Mouse (Mus musculus): ENCODE data around the gene Mfap2. TPM values are rescaled to one million over a fixed set of nuclear protein-coding genes. Genes with fewer than 3 reads are reported as not detected.
A peak's percentile ranks its signal among the peaks of the same experiment; 100 is the strongest.

Mfap2 gene
- polyA plus RNA-seq, 1 experiment from 2014 or later, result 412 TPM

DNA sequence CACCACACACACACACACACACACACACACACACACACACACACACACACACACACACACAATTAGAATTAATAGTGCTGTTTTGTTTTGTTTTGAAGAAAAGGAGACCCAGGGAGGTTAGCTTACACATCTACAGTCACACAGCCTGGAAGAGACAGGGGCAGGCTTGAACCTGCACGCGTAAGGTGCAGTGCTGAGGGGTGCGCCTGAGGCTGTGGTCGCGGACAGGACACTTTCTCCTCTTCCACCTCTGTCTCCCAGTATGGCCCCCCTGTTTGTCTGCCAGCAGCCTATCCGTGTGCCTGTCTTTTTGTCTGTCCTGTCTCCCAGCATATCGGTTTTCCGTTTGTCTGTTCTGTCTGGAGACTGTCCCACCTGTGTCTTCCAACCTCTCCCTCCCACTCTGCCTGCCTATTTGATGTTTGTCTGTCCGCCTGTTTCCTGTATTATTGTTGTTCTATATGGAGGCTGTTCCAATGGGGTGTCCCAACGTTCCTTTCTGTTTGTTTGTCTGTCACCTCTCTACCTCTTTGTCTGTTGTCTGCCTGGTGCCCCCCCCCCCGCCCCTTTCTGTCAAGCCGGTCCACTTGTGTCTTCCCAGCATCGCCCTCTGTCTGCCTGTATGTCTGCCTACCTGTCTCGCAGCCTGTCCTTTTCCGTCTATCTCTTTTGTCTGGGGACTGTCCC is 24.1 kb upstream of the Mfap2 start:
- Histone ChIP-seq H3K4me3 (ENCODE audit: low read length) (peak overlapping the region; percentile 88), H3K36me3 (ENCODE audit: control insufficient read depth, insufficient read depth, low read length) (no peaks in the 10 kb centered on the region), H3K9ac (ENCODE audit: low read depth, low read length) (peak overlapping the region; percentile 87), H3K27me3 (ENCODE audit: control insufficient read depth, insufficient read depth, low read length) (no peaks in the 10 kb centered on the region), H3K4me1 (ENCODE audit: control insufficient read depth, insufficient read depth, low read length) (peaks cover 13% of the 10 kb centered on the region), H3K4me2 (replicated peaks; ENCODE audit: low read depth, low read length) (peak overlapping the region; percentile 88), H3K9me3 (ENCODE audit: control insufficient read depth, low read length) (no peaks in the 10 kb centered on the region), H3K27ac (ENCODE audit: low read depth, low read length) (no peak overlapping the region)
- 32% methylated on average over 15 of the region's 15 CpGs for WGBS
- ATAC-seq (ENCODE audit: low FRiP score, low TSS enrichment), result no peak; the same call in 1 of the 2 replicates

GRCm38 (mm10) chr4:140986711-140987395 is 23.4 kb upstream of the Mfap2 start, which contains the start of gene Atp13a2:
TSS of gene Atp13a2 (plus strand) at chr4:140986873.
- Histone ChIP-seq H3K9ac (ENCODE audit: low read depth, low read length) (peak within 1 kb of the TSS; percentile 87), H3K27me3 (ENCODE audit: control insufficient read depth, insufficient read depth, low read length) (no peaks in the 10 kb centered on the region), H3K4me2 (replicated peaks; ENCODE audit: low read depth, low read length) (peak within 1 kb of the TSS; percentile 88), H3K4me3 (ENCODE audit: low read length) (peak within 1 kb of the TSS; percentile 88), H3K4me1 (ENCODE audit: control insufficient read depth, insufficient read depth, low read length) (peaks cover 13% of the 10 kb centered on the region), H3K9me3 (ENCODE audit: control insufficient read depth, low read length) (no peaks in the 10 kb centered on the region), H3K36me3 (ENCODE audit: control insufficient read depth, insufficient read depth, low read length) (peaks cover 2% of the 10 kb centered on the region), H3K27ac (ENCODE audit: low read depth, low read length) (0 out of 2 replicates have a peak within 1 kb of the TSS, but pooled peaks have one; percentile 8)
- peak; percentile 91 for ATAC-seq (ENCODE audit: low FRiP score, low TSS enrichment)
- under 1% methylated on average over 58 of the region's 58 CpGs for WGBS

DNA sequence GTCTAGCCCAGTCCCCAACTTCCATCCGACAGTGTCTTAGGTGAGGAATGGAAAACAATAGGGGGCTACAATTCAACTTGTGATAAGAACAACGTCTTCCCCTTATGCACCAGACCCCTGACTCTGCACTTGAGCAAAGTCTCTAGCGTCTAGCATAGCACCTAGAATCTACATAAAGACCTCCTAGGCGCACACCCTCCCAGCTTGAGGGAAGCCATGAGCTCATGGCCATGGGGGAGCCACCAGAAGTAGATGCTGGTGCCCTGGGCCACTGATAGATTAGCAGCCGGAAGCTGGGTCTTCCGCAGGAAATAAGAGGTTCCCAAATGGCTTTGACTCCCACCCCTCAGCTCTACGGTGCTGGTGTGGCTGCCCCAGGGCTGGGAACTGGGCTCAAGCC is 22.7 kb upstream of the Mfap2 start:
- Histone ChIP-seq H3K4me3 (ENCODE audit: low read length) (peak overlapping the region; percentile 88), H3K36me3 (ENCODE audit: control insufficient read depth, insufficient read depth, low read length) (peaks cover 8% of the 10 kb centered on the region), H3K27me3 (ENCODE audit: control insufficient read depth, insufficient read depth, low read length) (no peaks in the 10 kb centered on the region), H3K4me2 (replicated peaks; ENCODE audit: low read depth, low read length) (peak overlapping the region; percentile 88), H3K4me1 (ENCODE audit: control insufficient read depth, insufficient read depth, low read length) (peaks cover 13% of the 10 kb centered on the region), H3K9ac (ENCODE audit: low read depth, low read length) (peak overlapping the region; percentile 87), H3K27ac (ENCODE audit: low read depth, low read length) (no peak overlapping the region), H3K9me3 (ENCODE audit: control insufficient read depth, low read length) (no peaks in the 10 kb centered on the region)
- WGBS, result 18% methylated on average over 7 of the region's 7 CpGs
- ATAC-seq (ENCODE audit: low FRiP score, low TSS enrichment), result no peak

GRCm38 (mm10) chr4:140988706-140989290 is 21.4 kb upstream of the Mfap2 start:
- H3K36me3 ChIP-seq (ENCODE audit: control insufficient read depth, insufficient read depth, low read length), result peaks cover 19% of the 10 kb centered on the region
- no peak for ATAC-seq (ENCODE audit: low FRiP score, low TSS enrichment)
- no peaks in the 10 kb centered on the region for H3K9me3 ChIP-seq (ENCODE audit: control insufficient read depth, low read length)
- no peak overlapping the region for H3K4me2 ChIP-seq (replicated peaks; ENCODE audit: low read depth, low read length)
- no peak overlapping the region for H3K27ac ChIP-seq (ENCODE audit: low read depth, low read length)
- no peaks in the 10 kb centered on the region for H3K27me3 ChIP-seq (ENCODE audit: control insufficient read depth, insufficient read depth, low read length)
- no peak overlapping the region for H3K4me3 ChIP-seq (ENCODE audit: low read length)
- peaks cover 10% of the 10 kb centered on the region for H3K4me1 ChIP-seq (ENCODE audit: control insufficient read depth, insufficient read depth, low read length)
- no peak overlapping the region for H3K9ac ChIP-seq (ENCODE audit: low read depth, low read length)
- WGBS, result 55% methylated on average over 7 of the region's 7 CpGs

DNA sequence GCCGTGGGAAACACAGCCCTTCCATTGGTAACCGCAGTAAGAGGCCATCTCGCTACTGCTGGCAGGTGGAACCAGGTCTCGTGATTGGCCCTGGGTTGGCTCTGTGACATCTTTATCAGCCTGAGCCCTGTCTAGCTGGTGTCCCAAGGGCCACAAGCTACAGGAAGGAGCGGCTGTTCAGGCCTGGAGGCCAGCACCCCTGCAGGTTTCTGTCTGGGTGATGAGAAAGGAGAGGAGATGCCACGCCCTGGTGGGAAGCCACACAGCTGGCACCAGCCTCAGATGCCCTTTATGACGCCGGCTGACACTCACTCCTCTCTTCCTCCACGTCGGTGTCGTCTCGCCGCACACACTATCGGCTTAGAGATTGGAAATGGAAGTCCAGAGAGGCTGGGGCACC is 20.8 kb upstream of the Mfap2 start:
- Histone ChIP-seq H3K4me3 (ENCODE audit: low read length) (no peak overlapping the region), H3K36me3 (ENCODE audit: control insufficient read depth, insufficient read depth, low read length) (peaks cover 26% of the 10 kb centered on the region), H3K27ac (ENCODE audit: low read depth, low read length) (no peak overlapping the region), H3K9me3 (ENCODE audit: control insufficient read depth, low read length) (no peaks in the 10 kb centered on the region), H3K4me2 (replicated peaks; ENCODE audit: low read depth, low read length) (no peak overlapping the region), H3K9ac (ENCODE audit: low read depth, low read length) (no peak overlapping the region), H3K4me1 (ENCODE audit: control insufficient read depth, insufficient read depth, low read length) (peaks cover 10% of the 10 kb centered on the region), H3K27me3 (ENCODE audit: control insufficient read depth, insufficient read depth, low read length) (no peaks in the 10 kb centered on the region)
- no peak for ATAC-seq (ENCODE audit: low FRiP score, low TSS enrichment)
- WGBS, result 87% methylated on average over 14 of the region's 14 CpGs

DNA sequence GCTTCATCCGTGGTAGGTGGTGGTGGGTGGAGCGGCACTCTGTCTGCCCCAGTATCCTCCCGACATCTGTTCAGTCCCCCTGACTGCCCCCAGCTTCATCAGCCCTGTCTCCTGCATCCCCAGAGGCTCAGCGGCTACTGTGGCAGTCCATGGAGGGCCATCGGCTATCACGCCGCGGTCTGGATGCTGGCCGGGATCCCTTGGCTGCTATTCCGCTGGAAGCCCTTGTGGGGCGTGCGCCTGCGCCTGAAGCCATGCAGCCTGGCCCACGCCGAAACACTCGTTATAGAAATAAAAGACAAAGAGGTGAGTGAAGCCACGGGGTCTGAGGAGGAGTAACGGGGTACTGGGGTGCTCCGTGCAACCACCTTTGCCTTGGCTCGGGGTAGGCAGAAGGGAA is 18.0 kb upstream of the Mfap2 start:
- Histone ChIP-seq H3K27me3 (ENCODE audit: control insufficient read depth, insufficient read depth, low read length) (no peaks in the 10 kb centered on the region), H3K4me2 (replicated peaks; ENCODE audit: low read depth, low read length) (no peak overlapping the region), H3K9ac (ENCODE audit: low read depth, low read length) (no peak overlapping the region), H3K9me3 (ENCODE audit: control insufficient read depth, low read length) (no peaks in the 10 kb centered on the region), H3K27ac (ENCODE audit: low read depth, low read length) (no peak overlapping the region), H3K36me3 (ENCODE audit: control insufficient read depth, insufficient read depth, low read length) (peaks cover 53% of the 10 kb centered on the region), H3K4me3 (ENCODE audit: low read length) (no peak overlapping the region), H3K4me1 (ENCODE audit: control insufficient read depth, insufficient read depth, low read length) (peaks cover 10% of the 10 kb centered on the region)
- ATAC-seq (ENCODE audit: low FRiP score, low TSS enrichment), result no peak
- WGBS, result 86% methylated on average over 20 of the region's 20 CpGs

DNA sequence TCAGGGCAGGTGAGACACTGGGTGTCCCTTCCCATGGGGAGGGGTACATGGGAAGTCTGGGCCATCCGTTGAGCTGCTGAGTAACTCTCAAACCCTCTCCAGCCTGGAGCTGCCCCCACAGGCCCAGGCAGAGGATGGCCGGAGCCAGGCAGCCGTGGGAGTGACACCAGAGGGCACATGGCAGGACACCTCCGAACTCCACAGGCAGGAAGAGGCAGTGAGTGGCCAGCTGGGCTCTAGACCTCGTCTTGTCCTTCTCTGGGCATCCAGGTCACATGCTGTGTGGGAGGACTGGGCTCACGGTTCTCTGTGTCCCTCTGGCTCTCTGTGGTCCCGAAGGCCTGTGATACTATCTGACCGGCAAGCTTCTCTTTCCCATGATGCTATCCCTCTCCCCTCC is 16.4 kb upstream of the Mfap2 start:
- ATAC-seq (ENCODE audit: low FRiP score, low TSS enrichment), result no peak
- no peaks in the 10 kb centered on the region for H3K27me3 ChIP-seq (ENCODE audit: control insufficient read depth, insufficient read depth, low read length)
- no peak overlapping the region for H3K27ac ChIP-seq (ENCODE audit: low read depth, low read length)
- H3K36me3 ChIP-seq (ENCODE audit: control insufficient read depth, insufficient read depth, low read length), result peaks cover 60% of the 10 kb centered on the region
- no peaks in the 10 kb centered on the region for H3K9me3 ChIP-seq (ENCODE audit: control insufficient read depth, low read length)
- peaks cover 3% of the 10 kb centered on the region; the same call in 1 of the 2 replicates for H3K4me1 ChIP-seq (ENCODE audit: control insufficient read depth, insufficient read depth, low read length)
- H3K9ac ChIP-seq (ENCODE audit: low read depth, low read length), result no peak overlapping the region
- 26% methylated on average over 8 of the region's 8 CpGs for WGBS
- no peak overlapping the region for H3K4me2 ChIP-seq (replicated peaks; ENCODE audit: low read depth, low read length)
- no peak overlapping the region for H3K4me3 ChIP-seq (ENCODE audit: low read length)

- H3K27ac ChIP-seq (ENCODE audit: low read depth, low read length), result no peak overlapping the region
- no peak overlapping the region for H3K4me2 ChIP-seq (replicated peaks; ENCODE audit: low read depth, low read length)
- no peak for ATAC-seq (ENCODE audit: low FRiP score, low TSS enrichment)
- no peaks in the 10 kb centered on the region for H3K27me3 ChIP-seq (ENCODE audit: control insufficient read depth, insufficient read depth, low read length)
- no peaks in the 10 kb centered on the region for H3K4me1 ChIP-seq (ENCODE audit: control insufficient read depth, insufficient read depth, low read length)
- H3K9me3 ChIP-seq (ENCODE audit: control insufficient read depth, low read length), result no peaks in the 10 kb centered on the region
- peaks cover 72% of the 10 kb centered on the region for H3K36me3 ChIP-seq (ENCODE audit: control insufficient read depth, insufficient read depth, low read length)
- WGBS, result 93% methylated on average over 8 of the region's 8 CpGs
- no peak overlapping the region for H3K4me3 ChIP-seq (ENCODE audit: low read length)
- no peak overlapping the region for H3K9ac ChIP-seq (ENCODE audit: low read depth, low read length)
These were observed 14.4 kb upstream of the Mfap2 start for GRCm38 (mm10) chr4:140995811-140996210.

DNA sequence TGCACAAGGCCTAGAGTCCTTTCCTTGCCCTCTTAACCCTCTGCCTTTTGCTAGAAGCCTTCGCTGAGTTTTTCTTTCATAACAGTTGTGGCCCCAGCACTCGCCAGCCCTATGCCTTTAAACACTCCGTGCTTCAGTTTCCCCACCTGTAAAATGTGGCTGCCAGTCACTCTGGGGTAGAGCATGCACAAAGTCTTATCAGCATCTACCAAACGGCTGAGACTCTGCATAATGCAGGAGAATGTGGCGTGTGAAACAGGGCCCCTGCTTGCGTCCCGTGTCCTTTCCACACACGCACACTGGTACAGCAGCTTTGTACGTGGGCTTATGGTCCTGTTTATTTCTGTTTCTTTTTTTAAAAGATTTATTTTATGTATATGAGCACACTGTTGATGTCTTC is 13.4 kb upstream of the Mfap2 start:
- WGBS, result 95% methylated on average over 9 of the region's 9 CpGs
- Histone ChIP-seq H3K4me3 (ENCODE audit: low read length) (no peak overlapping the region), H3K4me2 (replicated peaks; ENCODE audit: low read depth, low read length) (no peak overlapping the region), H3K9me3 (ENCODE audit: control insufficient read depth, low read length) (no peaks in the 10 kb centered on the region), H3K27ac (ENCODE audit: low read depth, low read length) (no peak overlapping the region), H3K9ac (ENCODE audit: low read depth, low read length) (no peak overlapping the region), H3K27me3 (ENCODE audit: control insufficient read depth, insufficient read depth, low read length) (no peaks in the 10 kb centered on the region), H3K4me1 (ENCODE audit: control insufficient read depth, insufficient read depth, low read length) (no peaks in the 10 kb centered on the region), H3K36me3 (ENCODE audit: control insufficient read depth, insufficient read depth, low read length) (peaks cover 76% of the 10 kb centered on the region)
- no peak for ATAC-seq (ENCODE audit: low FRiP score, low TSS enrichment)
